Comparison of ENCODE assay signal across 31 mouse cellular contexts in the genomic region with DNA sequence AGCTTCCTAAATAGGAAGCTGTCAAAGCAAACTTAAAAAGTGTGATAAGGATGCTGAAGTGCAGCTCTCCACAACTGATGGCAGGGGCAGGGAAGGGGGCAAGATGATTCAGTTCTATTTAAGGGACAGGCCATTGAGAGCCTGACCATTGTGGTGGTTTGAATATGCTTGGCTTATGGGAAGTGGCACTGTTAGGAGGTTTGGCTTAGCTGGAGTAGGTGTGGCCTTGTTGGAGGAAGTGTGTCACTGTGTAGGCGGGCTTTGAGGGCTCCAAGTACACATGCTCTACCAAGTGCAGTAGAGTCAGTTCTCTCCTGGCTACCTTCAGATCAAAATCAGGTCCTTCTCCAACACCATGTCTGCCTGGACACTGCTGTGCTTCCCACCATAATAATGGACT. TPM values are rescaled to one million over a fixed set of nuclear protein-coding genes. Genes with fewer than 3 reads are reported as not detected.
DNase-seq lines count a peak whose midpoint lies in the region; ATAC-seq and TF ChIP-seq lines count a peak whose summit lies in the region.
"Had no signal": no experiment of that assay in that cellular context is flagged by ENCODE, and none has a peak within 500 bp of the region (broad histone marks: within the 10 kb centered on the region; RNA-seq: fewer than 3 reads in every experiment).

No protein-coding gene starts in this region.

- 85% methylated on average over 1 of the region's 1 CpGs for WGBS in kidney, embryonic 16.5 days
- WGBS in hindbrain, embryonic 12.5 days = 86% methylated on average over 1 of the region's 1 CpGs
- 95% methylated on average over 1 of the region's 1 CpGs for WGBS in forebrain, embryonic 15.5 days

- TF ChIP-seq CTCF in left cerebral cortex, adult 2 months (IDR thresholded peaks at IDR 0.05) = no peak
- TF ChIP-seq CTCF in MEL (IDR thresholded peaks at IDR 0.05 in 2 of 3, conservative IDR thresholded peaks at IDR 0.05 in 1 of 3; ENCODE audit: control insufficient read depth in 1 of 3, insufficient read depth in 1 of 3, low read depth in 2 of 3, low read length in 3 of 3, poor library complexity in 1 of 3, severe bottlenecking in 1 of 3) = no peak

- H3K9ac ChIP-seq in MEL (ENCODE audit: control insufficient read depth, low read depth, low read length, poor library complexity, severe bottlenecking) = no peak overlapping the region
- H3K9ac ChIP-seq in kidney, embryonic 16.5 days (replicated peaks; ENCODE audit: low read length) = no peak overlapping the region
- no peak overlapping the region for H3K9ac ChIP-seq in hindbrain, embryonic 12.5 days
- H3K9ac ChIP-seq in forebrain, embryonic 15.5 days (replicated peaks) = no peak overlapping the region
- H3K9ac ChIP-seq: embryonic facial prominence, embryonic 12.5 days; embryonic facial prominence, embryonic 15.5 days; heart, embryonic 12.5 days; heart, embryonic 15.5 days; hindbrain, embryonic 15.5 days; intestine, embryonic 15.5 days had no signal

- peak in 1 of 2 experiments; percentile 44; a peak in 1 of 4 replicates for TF ChIP-seq POLR2A in MEL (IDR thresholded peaks at IDR 0.05; ENCODE audit: control insufficient read depth in 1 of 2, insufficient read depth in 1 of 2, low read depth in 1 of 2, low read length in 2 of 2, poor library complexity in 1 of 2)

- no peak for TF ChIP-seq RAD21 in MEL (IDR thresholded peaks at IDR 0.05; ENCODE audit: low read depth, low read length)

- no peak for DNase-seq in left cerebral cortex, adult 2 months (ENCODE audit: extremely low spot score in 1 of 2, low spot score in 2 of 2)
- DNase-seq in left cerebral cortex, postnatal 36 days (ENCODE audit: low spot score in 2 of 2) = no peak
- peak; percentile 63 for DNase-seq in MEL (ENCODE audit: low read depth, low spot score)
- DNase-seq: adrenal gland, adult 2 months; adrenal gland, postnatal 25 days; cerebellum, adult 11 months; cerebellum, adult 2 months; cerebellum, adult 9-11 months; cerebellum, postnatal 25 days; gastrocnemius, postnatal 25 days; heart, postnatal 10 days; heart, postnatal 36 days; kidney, adult 11 months had no signal

- peaks cover 0 to 16% of the 10 kb centered on the region in 2 experiments; a peak in 2 of 4 replicates for H3K36me3 ChIP-seq in MEL (ENCODE audit: control insufficient read depth in 1 of 2, insufficient read depth in 2 of 2, low read length in 2 of 2)
- no peaks in the 10 kb centered on the region for H3K36me3 ChIP-seq in kidney, embryonic 16.5 days (ENCODE audit: insufficient read depth, low read length)
- H3K36me3 ChIP-seq in hindbrain, embryonic 12.5 days = no peaks in the 10 kb centered on the region
- H3K36me3 ChIP-seq in forebrain, embryonic 15.5 days = no peaks in the 10 kb centered on the region
- H3K36me3 ChIP-seq: embryonic facial prominence, embryonic 12.5 days; embryonic facial prominence, embryonic 15.5 days; G1E; heart, embryonic 12.5 days; heart, embryonic 15.5 days; hindbrain, embryonic 10.5 days; hindbrain, embryonic 15.5 days; intestine, embryonic 15.5 days had no signal

- no peak for TF ChIP-seq EP300 in MEL (IDR thresholded peaks at IDR 0.05; ENCODE audit: low read depth in 1 of 2, low read length in 2 of 2)

- intact Hi-C loops in left cerebral cortex, adult 2 months (cut with DNase I) = no loop called here
- intact Hi-C loops in left cerebral cortex, postnatal 36 days (cut with DNase I) = no loop called here

- no peak overlapping the region for H3K4me2 ChIP-seq in kidney, embryonic 16.5 days (replicated peaks; ENCODE audit: low read depth, low read length)
- no peak overlapping the region for H3K4me2 ChIP-seq in hindbrain, embryonic 12.5 days (replicated peaks)
- H3K4me2 ChIP-seq in forebrain, embryonic 15.5 days (replicated peaks) = no peak overlapping the region
- H3K4me2 ChIP-seq: embryonic facial prominence, embryonic 12.5 days; embryonic facial prominence, embryonic 15.5 days; heart, embryonic 12.5 days; heart, embryonic 15.5 days; hindbrain, embryonic 15.5 days; intestine, embryonic 15.5 days had no signal

- no peaks in the 10 kb centered on the region for H3K79me2 ChIP-seq in MEL (ENCODE audit: control insufficient read depth, insufficient read depth, low read length, poor library complexity)

- H3K27ac ChIP-seq in left cerebral cortex, adult 2 months = peak overlapping the region; percentile 74; the same call in 1 of the 2 replicates
- H3K27ac ChIP-seq in MEL (ENCODE audit: control insufficient read depth, low read depth, low read length) = no peak overlapping the region
- no peak overlapping the region for H3K27ac ChIP-seq in kidney, embryonic 16.5 days (ENCODE audit: low read length)
- H3K27ac ChIP-seq in hindbrain, embryonic 12.5 days = no peak overlapping the region
- H3K27ac ChIP-seq in forebrain, embryonic 15.5 days (replicated peaks) = no peak overlapping the region
- H3K27ac ChIP-seq: embryonic facial prominence, embryonic 12.5 days; embryonic facial prominence, embryonic 15.5 days; heart, embryonic 15.5 days; hindbrain, embryonic 10.5 days; hindbrain, embryonic 15.5 days; intestine, embryonic 15.5 days had no signal

- no peak overlapping the region for H3K4me3 ChIP-seq in left cerebral cortex, adult 2 months
- H3K4me3 ChIP-seq in MEL (ENCODE audit: control insufficient read depth in 1 of 2, insufficient read depth in 1 of 2, low read depth in 2 of 2, low read length in 2 of 2) = no peak overlapping the region
- H3K4me3 ChIP-seq in kidney, embryonic 16.5 days (ENCODE audit: low read length) = no peak overlapping the region
- H3K4me3 ChIP-seq in hindbrain, embryonic 12.5 days = no peak overlapping the region
- no peak overlapping the region for H3K4me3 ChIP-seq in forebrain, embryonic 15.5 days
- H3K4me3 ChIP-seq: embryonic facial prominence, embryonic 12.5 days; embryonic facial prominence, embryonic 15.5 days; heart, embryonic 12.5 days; heart, embryonic 15.5 days; hindbrain, embryonic 10.5 days; hindbrain, embryonic 15.5 days; intestine, embryonic 15.5 days had no signal

- no peaks in the 10 kb centered on the region for H3K27me3 ChIP-seq in MEL (ENCODE audit: control insufficient read depth in 1 of 2, insufficient read depth in 2 of 2, low read length in 2 of 2)
- no peaks in the 10 kb centered on the region for H3K27me3 ChIP-seq in kidney, embryonic 16.5 days (ENCODE audit: insufficient read depth, low read length)
- no peaks in the 10 kb centered on the region for H3K27me3 ChIP-seq in hindbrain, embryonic 12.5 days
- no peaks in the 10 kb centered on the region for H3K27me3 ChIP-seq in forebrain, embryonic 15.5 days
- H3K27me3 ChIP-seq: embryonic facial prominence, embryonic 12.5 days; embryonic facial prominence, embryonic 15.5 days; heart, embryonic 12.5 days; heart, embryonic 15.5 days; hindbrain, embryonic 15.5 days; intestine, embryonic 15.5 days had no signal

- peak; percentile 16 for ATAC-seq in megakaryocyte, adult 5-6 weeks (ENCODE audit: poor library complexity, severe bottlenecking)
- ATAC-seq in kidney, embryonic 16.5 days (ENCODE audit: low FRiP score, low TSS enrichment) = no peak
- no peak for ATAC-seq in hindbrain, embryonic 12.5 days (ENCODE audit: low FRiP score)
- ATAC-seq in forebrain, embryonic 15.5 days (replicated peaks) = no peak
- ATAC-seq: forebrain, embryonic 14.5 days; intestine, embryonic 15.5 days had no signal

- no peaks in the 10 kb centered on the region for H3K9me3 ChIP-seq in MEL (replicated peaks; ENCODE audit: insufficient read depth, low read length)
- no peaks in the 10 kb centered on the region for H3K9me3 ChIP-seq in kidney, embryonic 16.5 days (ENCODE audit: low read length)
- H3K9me3 ChIP-seq in hindbrain, embryonic 12.5 days (replicated peaks) = no peaks in the 10 kb centered on the region
- no peaks in the 10 kb centered on the region for H3K9me3 ChIP-seq in forebrain, embryonic 15.5 days
- H3K9me3 ChIP-seq: embryonic facial prominence, embryonic 12.5 days; embryonic facial prominence, embryonic 15.5 days; G1E; heart, embryonic 12.5 days; heart, embryonic 15.5 days; hindbrain, embryonic 10.5 days; hindbrain, embryonic 15.5 days; intestine, embryonic 15.5 days had no signal

- peaks cover 7 to 25% of the 10 kb centered on the region in 2 experiments for H3K4me1 ChIP-seq in MEL (ENCODE audit: control insufficient read depth in 1 of 2, insufficient read depth in 2 of 2, low read length in 2 of 2)
- H3K4me1 ChIP-seq in kidney, embryonic 16.5 days (ENCODE audit: insufficient read depth, low read length) = no peaks in the 10 kb centered on the region
- no peaks in the 10 kb centered on the region for H3K4me1 ChIP-seq in hindbrain, embryonic 12.5 days
- H3K4me1 ChIP-seq in forebrain, embryonic 15.5 days = no peaks in the 10 kb centered on the region
- H3K4me1 ChIP-seq: embryonic facial prominence, embryonic 12.5 days; embryonic facial prominence, embryonic 15.5 days; hindbrain, embryonic 15.5 days; intestine, embryonic 15.5 days had no signal

TF ChIP-seq in MEL, 35 proteins besides CTCF, POLR2A, EP300 and RAD21:
- TF ChIP-seq NELFE (IDR thresholded peaks at IDR 0.05; ENCODE audit: low read depth, low read length) = peak; percentile 35; the same call in 1 of the 2 replicates
- no peak for TF ChIP-seq CHD2 (IDR thresholded peaks at IDR 0.05; ENCODE audit: low read length)

RNA-seq across cellular contexts. Expression of a gene that starts 28.2 kb away (rescaled TPM):
- not detected for total RNA-seq in left cerebral cortex, adult 2 months (2021)
- not detected for total RNA-seq in left cerebral cortex, postnatal 36 days (2021)
- not detected in 2 replicates for total RNA-seq in MEL (2012; rRNA removed)
- not detected for polyA plus RNA-seq in MEL (2012; ENCODE audit: insufficient read depth in 1 of 2, insufficient read length in 2 of 2, low read depth in 1 of 2, low replicate concordance in 2 of 2, missing spikeins in 1 of 2)
- not detected in 2 replicates for total RNA-seq in megakaryocyte, adult 5-6 weeks (2015)
- not detected in 2 replicates for total RNA-seq in megakaryocyte, adult 5-6 weeks (2017)
- polyA plus RNA-seq in kidney, embryonic 16.5 days (2015; fragmentation: Nextera tagmentation; extraction: Ambion mirVana) = not detected in 2 replicates
- polyA plus RNA-seq in hindbrain, embryonic 12.5 days (2016; fragmentation: Nextera tagmentation; extraction: Ambion mirVana) = not detected in 2 replicates
- not detected in 2 replicates for polyA plus RNA-seq in forebrain, embryonic 15.5 days (2015; fragmentation: Nextera tagmentation; extraction: Ambion mirVana)
- total RNA-seq: adrenal gland, adult 2 months; adrenal gland, postnatal 25 days; common myeloid progenitor, adult 5-6 weeks; gastrocnemius, adult 8-10 months; gastrocnemius, postnatal 25 days; heart, adult 8-10 months; heart, postnatal 10 days; heart, postnatal 36 days had no signal
- polyA plus RNA-seq: adrenal gland, adult 2 months; cerebellum, adult 2 months; forebrain, embryonic 11.5 days; forebrain, embryonic 14.5 days; G1E; gonadal fat pad, adult 2 months; heart, embryonic 12.5 days; hindbrain, embryonic 10.5 days; hindbrain, embryonic 15.5 days; intestine, embryonic 15.5 days had no signal

RNA-seq across cellular contexts. Expression of a gene that starts 47.3 kb away (rescaled TPM):
- 100 to 1,000 TPM in 1 of 2 experiments, 10 to 100 TPM in 1; 90.1 to 104 TPM for total RNA-seq in left cerebral cortex, adult 2 months (2021)
- 100 to 1,000 TPM in 1 of 2 experiments, 10 to 100 TPM in 1; 92.2 to 100 TPM for total RNA-seq in left cerebral cortex, postnatal 36 days (2021)
- 15.6 and 15.7 TPM in 2 replicates for total RNA-seq in MEL (2012; rRNA removed)
- polyA plus RNA-seq in MEL (2012; ENCODE audit: insufficient read depth in 1 of 2, insufficient read length in 2 of 2, low read depth in 1 of 2, low replicate concordance in 2 of 2, missing spikeins in 1 of 2) = 1 to 10 TPM in 1 of 2 experiments, not detected in 1; 9.8 TPM
- total RNA-seq in megakaryocyte, adult 5-6 weeks (2015) = 18.9 and 24.2 TPM in 2 replicates
- 27.6 and 30.9 TPM in 2 replicates for total RNA-seq in megakaryocyte, adult 5-6 weeks (2017)
- 25.5 and 25.6 TPM in 2 replicates for polyA plus RNA-seq in kidney, embryonic 16.5 days (2015; fragmentation: Nextera tagmentation; extraction: Ambion mirVana)
- 42.8 and 45.4 TPM in 2 replicates for polyA plus RNA-seq in hindbrain, embryonic 12.5 days (2016; fragmentation: Nextera tagmentation; extraction: Ambion mirVana)
- 68.2 and 69.6 TPM in 2 replicates for polyA plus RNA-seq in forebrain, embryonic 15.5 days (2015; fragmentation: Nextera tagmentation; extraction: Ambion mirVana)
